Mouse (Mus musculus): ENCODE results near the gene Afg3l1.

- TF ChIP-seq CTCF (IDR thresholded peaks at IDR 0.05; ENCODE audit: insufficient read depth, low read depth, low read length): no peak
- TF ChIP-seq POLR2A (IDR thresholded peaks at IDR 0.05; ENCODE audit: insufficient read depth, low read depth, low read length): no peak
Observed at GRCm38 (mm10) chr8:123482627-123483026, 4.9 kb downstream of the Afg3l1 start.
